Mouse (Mus musculus): ENCODE measurements around the gene Poglut1. TPM values are rescaled to one million over a fixed set of nuclear protein-coding genes. Genes with fewer than 3 reads are reported as not detected.

Gene Poglut1
- total RNA-seq, 2 experiments from 2014 or later: 39.4 to 44.2 TPM

DNA sequence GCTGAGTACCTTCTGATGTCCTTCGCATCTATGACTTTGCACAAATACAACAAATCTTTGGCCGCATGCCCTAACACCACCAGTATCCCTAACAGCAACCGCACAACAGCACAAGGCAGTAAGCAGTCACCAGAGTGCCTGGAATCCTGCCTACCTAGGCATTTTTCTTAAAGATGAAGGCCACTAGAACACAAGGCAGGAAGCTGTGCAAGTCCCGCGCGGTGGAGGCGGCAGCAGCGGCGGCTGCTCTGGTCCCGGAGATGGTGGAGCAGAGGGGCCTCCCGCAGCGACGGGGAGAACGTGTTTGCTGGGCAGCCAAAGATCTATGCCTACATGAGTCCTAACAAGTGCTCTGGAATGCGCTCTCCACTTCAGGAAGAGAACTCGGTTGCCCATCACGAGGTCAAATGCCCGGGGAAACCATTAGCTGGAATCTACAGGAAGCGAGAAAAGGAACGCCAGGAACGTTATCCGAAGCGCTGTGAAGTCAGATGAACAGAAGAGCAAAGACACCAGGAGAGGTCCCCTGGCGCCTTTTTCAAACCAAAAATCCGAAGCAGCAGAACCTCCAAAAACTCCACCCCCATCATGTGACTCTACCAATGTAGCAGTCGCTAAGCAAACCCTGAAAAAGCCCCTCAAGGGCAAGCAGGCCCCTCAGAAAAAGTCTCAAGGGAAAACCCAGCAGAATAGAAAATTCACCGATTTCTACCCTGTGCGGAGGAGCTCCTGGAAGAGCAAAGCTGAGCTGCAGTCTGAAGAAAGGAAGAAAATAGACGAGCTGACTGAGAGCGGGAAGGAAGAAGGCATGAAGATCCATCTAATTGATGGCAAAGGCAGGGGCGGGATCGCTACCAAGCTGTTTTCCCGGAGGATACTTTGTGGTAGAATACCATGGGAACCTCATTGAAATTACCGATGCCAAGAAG, 73.5 kb downstream of the Poglut1 start:
- peak; percentile 30 for DNase-seq (ENCODE audit: low spot score in 2 of 2)

DNA sequence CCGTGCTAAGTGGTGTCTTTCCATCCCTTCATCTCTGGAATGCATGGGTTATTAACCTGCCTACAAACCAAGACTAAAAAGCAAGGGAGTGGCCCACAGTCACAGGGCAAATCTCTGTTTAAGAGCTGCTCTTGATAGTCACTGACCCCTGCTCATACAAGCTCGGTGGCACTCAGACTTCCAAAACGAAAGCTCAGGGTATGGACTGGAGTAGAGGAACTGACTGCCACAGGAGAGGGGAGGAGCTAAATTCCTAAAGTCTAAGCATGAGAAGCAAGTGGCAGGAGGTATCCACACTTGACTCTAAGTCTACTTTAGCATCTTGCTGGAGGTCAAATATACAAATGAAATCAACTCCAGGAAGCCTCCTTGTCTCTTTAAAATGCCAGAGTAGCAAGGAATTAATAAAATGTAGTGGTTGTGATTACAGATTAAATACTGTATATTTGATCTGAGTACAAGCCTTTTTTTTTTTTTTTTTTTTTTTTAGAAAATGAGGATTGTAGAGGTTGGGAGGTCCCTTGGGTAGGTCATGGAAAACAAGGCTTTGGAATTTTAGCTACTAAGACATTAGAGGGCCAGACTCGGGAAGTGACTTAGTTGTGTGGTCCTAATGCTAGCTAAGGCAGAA, 74.3 kb downstream of the Poglut1 start:
- DNase-seq (ENCODE audit: low spot score in 2 of 2): no peak

Other genes starting within 250 kb of the Poglut1 start
- 1 to 10 TPM; 1.7 to 1.8 TPM for gene Maats1, start 208.1 kb downstream of the Poglut1 start, total RNA-seq (2021)
- gene Cox17, start 203.3 kb downstream of the Poglut1 start, total RNA-seq (2021): 10 to 100 TPM; 66.5 to 94.2 TPM
- gene Gm21987, start 203.2 kb downstream of the Poglut1 start, total RNA-seq (2021): not detected
- gene Popdc2, start 188.0 kb downstream of the Poglut1 start, total RNA-seq (2021): under 1 TPM; 0.23 to 0.42 TPM
- gene Pla1a, start 117.1 kb downstream of the Poglut1 start, total RNA-seq (2021): under 1 TPM; 0.62 to 0.98 TPM
- 10 to 100 TPM; 60.5 to 62.9 TPM for gene Adprh, start 97.6 kb downstream of the Poglut1 start, total RNA-seq (2021)
- under 1 TPM; 0.18 to 0.42 TPM for gene Cd80, start 94.7 kb downstream of the Poglut1 start, total RNA-seq (2021)
- 10 to 100 TPM; 30.5 to 32.9 TPM for gene Timmdc1, start 27.6 kb downstream of the Poglut1 start, total RNA-seq (2021)
- 10 to 100 TPM; 24.3 to 25.3 TPM for gene Tmem39a, start 8.4 kb upstream of the Poglut1 start, total RNA-seq (2021)
- 10 to 100 TPM; 21.1 to 24.2 TPM for gene Arhgap31, start 163.0 kb upstream of the Poglut1 start, total RNA-seq (2021)
- gene B4galt4, start 192.0 kb upstream of the Poglut1 start, total RNA-seq (2021): 10 to 100 TPM; 27.7 to 31.2 TPM

All from layer of hippocampus, postnatal 10 days (tissue).